Mouse (Mus musculus): ENCODE data around the gene Nfyb. TPM values are rescaled to one million over a fixed set of nuclear protein-coding genes. Genes with fewer than 3 reads are reported as not detected.

The Nfyb gene
- polyA plus RNA-seq, 1 experiment from 2014 or later, result 39.9 TPM

GRCm38 (mm10) chr10:82757341-82757740, 6.6 kb downstream of the Nfyb start:
- H3K4me3 ChIP-seq (replicated peaks; ENCODE audit: low read length), result no peak overlapping the region
- H3K27ac ChIP-seq (ENCODE audit: low read length), result no peak overlapping the region
- no peaks in the 10 kb centered on the region for H3K9me3 ChIP-seq (replicated peaks; ENCODE audit: control insufficient read depth, low read length)
- WGBS, result 74% methylated on average over 9 of the region's 9 CpGs
- H3K9ac ChIP-seq (ENCODE audit: low read length), result no peak overlapping the region
- H3K4me2 ChIP-seq (ENCODE audit: low read depth, low read length), result no peak overlapping the region
- H3K27me3 ChIP-seq (ENCODE audit: control insufficient read depth, insufficient read depth, low read length), result no peaks in the 10 kb centered on the region
- no peak for ATAC-seq (ENCODE audit: insufficient read depth, low FRiP score)
- H3K36me3 ChIP-seq (ENCODE audit: control insufficient read depth, insufficient read depth, low read length), result peaks cover 26% of the 10 kb centered on the region
- H3K4me1 ChIP-seq (ENCODE audit: control insufficient read depth, insufficient read depth, low read length), result peaks cover 13% of the 10 kb centered on the region; the same call in 1 of the 2 replicates

- 90% methylated on average over 9 of the region's 9 CpGs for WGBS
- H3K9me3 ChIP-seq (replicated peaks; ENCODE audit: control insufficient read depth, low read length), result no peaks in the 10 kb centered on the region
- H3K4me1 ChIP-seq (ENCODE audit: control insufficient read depth, insufficient read depth, low read length), result peaks cover 10% of the 10 kb centered on the region; the same call in 1 of the 2 replicates
- no peak overlapping the region for H3K27ac ChIP-seq (ENCODE audit: low read length)
- H3K27me3 ChIP-seq (ENCODE audit: control insufficient read depth, insufficient read depth, low read length), result no peaks in the 10 kb centered on the region
- H3K4me2 ChIP-seq (ENCODE audit: low read depth, low read length), result no peak overlapping the region
- H3K36me3 ChIP-seq (ENCODE audit: control insufficient read depth, insufficient read depth, low read length), result peaks cover 26% of the 10 kb centered on the region
- no peak overlapping the region for H3K9ac ChIP-seq (ENCODE audit: low read length)
- H3K4me3 ChIP-seq (replicated peaks; ENCODE audit: low read length), result no peak overlapping the region
- no peak for ATAC-seq (ENCODE audit: insufficient read depth, low FRiP score)
Measured at GRCm38 (mm10) chr10:82756466-82756865, 7.5 kb downstream of the Nfyb start.

GRCm38 (mm10) chr10:82755213-82755890, 8.6 kb downstream of the Nfyb start:
- H3K9ac ChIP-seq (ENCODE audit: low read length), result no peak overlapping the region
- no peak for ATAC-seq (ENCODE audit: insufficient read depth, low FRiP score)
- H3K4me1 ChIP-seq (ENCODE audit: control insufficient read depth, insufficient read depth, low read length), result 0 out of 2 replicates have a peak, but pooled peaks cover 2% of the 10 kb centered on the region
- WGBS, result 92% methylated on average over 11 of the region's 11 CpGs
- peaks cover 31% of the 10 kb centered on the region for H3K36me3 ChIP-seq (ENCODE audit: control insufficient read depth, insufficient read depth, low read length)
- no peaks in the 10 kb centered on the region for H3K27me3 ChIP-seq (ENCODE audit: control insufficient read depth, insufficient read depth, low read length)
- H3K27ac ChIP-seq (ENCODE audit: low read length), result no peak overlapping the region
- H3K4me3 ChIP-seq (replicated peaks; ENCODE audit: low read length), result no peak overlapping the region
- no peaks in the 10 kb centered on the region for H3K9me3 ChIP-seq (replicated peaks; ENCODE audit: control insufficient read depth, low read length)
- no peak overlapping the region for H3K4me2 ChIP-seq (ENCODE audit: low read depth, low read length)

GRCm38 (mm10) chr10:82754642-82755041, 9.3 kb downstream of the Nfyb start:
- Histone ChIP-seq H3K4me3 (replicated peaks; ENCODE audit: low read length) (no peak overlapping the region), H3K9ac (ENCODE audit: low read length) (no peak overlapping the region), H3K4me2 (ENCODE audit: low read depth, low read length) (no peak overlapping the region), H3K9me3 (replicated peaks; ENCODE audit: control insufficient read depth, low read length) (no peaks in the 10 kb centered on the region), H3K36me3 (ENCODE audit: control insufficient read depth, insufficient read depth, low read length) (peaks cover 31% of the 10 kb centered on the region), H3K27ac (ENCODE audit: low read length) (no peak overlapping the region), H3K4me1 (ENCODE audit: control insufficient read depth, insufficient read depth, low read length) (no peaks in the 10 kb centered on the region), H3K27me3 (ENCODE audit: control insufficient read depth, insufficient read depth, low read length) (no peaks in the 10 kb centered on the region)
- no peak for ATAC-seq (ENCODE audit: insufficient read depth, low FRiP score)
- WGBS, result 67% methylated on average over 1 of the region's 1 CpGs

GRCm38 (mm10) chr10:82752921-82753320, 11.0 kb downstream of the Nfyb start:
- ATAC-seq (ENCODE audit: insufficient read depth, low FRiP score), result 0 out of 2 replicates have a peak, but pooled peaks have one; percentile 47
- H3K4me1 ChIP-seq (ENCODE audit: control insufficient read depth, insufficient read depth, low read length), result no peaks in the 10 kb centered on the region
- H3K9me3 ChIP-seq (replicated peaks; ENCODE audit: control insufficient read depth, low read length), result no peaks in the 10 kb centered on the region
- no peak overlapping the region for H3K4me2 ChIP-seq (ENCODE audit: low read depth, low read length)
- no peak overlapping the region for H3K27ac ChIP-seq (ENCODE audit: low read length)
- no peak overlapping the region for H3K9ac ChIP-seq (ENCODE audit: low read length)
- H3K4me3 ChIP-seq (replicated peaks; ENCODE audit: low read length), result no peak overlapping the region
- WGBS, result 84% methylated on average over 3 of the region's 3 CpGs
- peaks cover 30% of the 10 kb centered on the region for H3K36me3 ChIP-seq (ENCODE audit: control insufficient read depth, insufficient read depth, low read length)
- H3K27me3 ChIP-seq (ENCODE audit: control insufficient read depth, insufficient read depth, low read length), result no peaks in the 10 kb centered on the region

- H3K4me2 ChIP-seq (ENCODE audit: low read depth, low read length), result no peak overlapping the region
- no peaks in the 10 kb centered on the region for H3K27me3 ChIP-seq (ENCODE audit: control insufficient read depth, insufficient read depth, low read length)
- no peak overlapping the region for H3K27ac ChIP-seq (ENCODE audit: low read length)
- ATAC-seq (ENCODE audit: insufficient read depth, low FRiP score), result no peak
- no peak overlapping the region for H3K4me3 ChIP-seq (replicated peaks; ENCODE audit: low read length)
- whole genome bisulfite sequencing, result 76% methylated on average over 6 of the region's 6 CpGs
- no peaks in the 10 kb centered on the region for H3K4me1 ChIP-seq (ENCODE audit: control insufficient read depth, insufficient read depth, low read length)
- peaks cover 21% of the 10 kb centered on the region for H3K36me3 ChIP-seq (ENCODE audit: control insufficient read depth, insufficient read depth, low read length)
- H3K9me3 ChIP-seq (replicated peaks; ENCODE audit: control insufficient read depth, low read length), result no peaks in the 10 kb centered on the region
- H3K9ac ChIP-seq (ENCODE audit: low read length), result no peak overlapping the region
Measured at GRCm38 (mm10) chr10:82750778-82751177, 13.2 kb downstream of the Nfyb start.

GRCm38 (mm10) chr10:82746988-82747850, 16.7 kb downstream of the Nfyb start:
- Histone ChIP-seq H3K9me3 (replicated peaks; ENCODE audit: control insufficient read depth, low read length) (no peaks in the 10 kb centered on the region), H3K36me3 (ENCODE audit: control insufficient read depth, insufficient read depth, low read length) (peaks cover 19% of the 10 kb centered on the region; the same call in 1 of the 2 replicates), H3K9ac (ENCODE audit: low read length) (no peak overlapping the region), H3K4me1 (ENCODE audit: control insufficient read depth, insufficient read depth, low read length) (no peaks in the 10 kb centered on the region), H3K27me3 (ENCODE audit: control insufficient read depth, insufficient read depth, low read length) (no peaks in the 10 kb centered on the region), H3K4me2 (ENCODE audit: low read depth, low read length) (no peak overlapping the region), H3K4me3 (replicated peaks; ENCODE audit: low read length) (no peak overlapping the region), H3K27ac (ENCODE audit: low read length) (no peak overlapping the region)
- no peak for ATAC-seq (ENCODE audit: insufficient read depth, low FRiP score)
- WGBS, result 86% methylated on average over 15 of the region's 15 CpGs

- no peak overlapping the region for H3K27ac ChIP-seq (ENCODE audit: low read length)
- no peak overlapping the region for H3K4me3 ChIP-seq (replicated peaks; ENCODE audit: low read length)
- peaks cover 14% of the 10 kb centered on the region; the same call in 1 of the 2 replicates for H3K36me3 ChIP-seq (ENCODE audit: control insufficient read depth, insufficient read depth, low read length)
- no peak overlapping the region for H3K4me2 ChIP-seq (ENCODE audit: low read depth, low read length)
- ATAC-seq (ENCODE audit: insufficient read depth, low FRiP score), result no peak
- H3K9ac ChIP-seq (ENCODE audit: low read length), result no peak overlapping the region
- no peaks in the 10 kb centered on the region for H3K27me3 ChIP-seq (ENCODE audit: control insufficient read depth, insufficient read depth, low read length)
- no peaks in the 10 kb centered on the region for H3K4me1 ChIP-seq (ENCODE audit: control insufficient read depth, insufficient read depth, low read length)
- 92% methylated on average over 5 of the region's 5 CpGs for WGBS
- no peaks in the 10 kb centered on the region for H3K9me3 ChIP-seq (replicated peaks; ENCODE audit: control insufficient read depth, low read length)
Measured at GRCm38 (mm10) chr10:82745301-82745700, 18.6 kb downstream of the Nfyb start.

- H3K4me1 ChIP-seq (ENCODE audit: control insufficient read depth, insufficient read depth, low read length), result no peaks in the 10 kb centered on the region
- no peak overlapping the region for H3K4me2 ChIP-seq (ENCODE audit: low read depth, low read length)
- no peak overlapping the region for H3K9ac ChIP-seq (ENCODE audit: low read length)
- H3K27ac ChIP-seq (ENCODE audit: low read length), result no peak overlapping the region
- ATAC-seq (ENCODE audit: insufficient read depth, low FRiP score), result no peak
- H3K36me3 ChIP-seq (ENCODE audit: control insufficient read depth, insufficient read depth, low read length), result peaks cover 18% of the 10 kb centered on the region; the same call in 1 of the 2 replicates
- H3K27me3 ChIP-seq (ENCODE audit: control insufficient read depth, insufficient read depth, low read length), result no peaks in the 10 kb centered on the region
- WGBS, result 87% methylated on average over 6 of the region's 6 CpGs
- no peaks in the 10 kb centered on the region for H3K9me3 ChIP-seq (replicated peaks; ENCODE audit: control insufficient read depth, low read length)
- no peak overlapping the region for H3K4me3 ChIP-seq (replicated peaks; ENCODE audit: low read length)
Measured at GRCm38 (mm10) chr10:82744296-82744695, 19.6 kb downstream of the Nfyb start.
